Mouse (Mus musculus): Measurements from ENCODE around the gene Ovol3.
"Not testable (repeated sequence)": the region's sequence is repeated elsewhere in the genome, so short reads cannot be mapped to it uniquely, and the experiment has no call there.

Ovol3 gene

GRCm38 (mm10) chr7:30235625-30236024, at the start of gene Ovol3:
TSS of gene Ovol3 (minus strand) at chr7:30235725.
- DNase-seq = no peak

DNA sequence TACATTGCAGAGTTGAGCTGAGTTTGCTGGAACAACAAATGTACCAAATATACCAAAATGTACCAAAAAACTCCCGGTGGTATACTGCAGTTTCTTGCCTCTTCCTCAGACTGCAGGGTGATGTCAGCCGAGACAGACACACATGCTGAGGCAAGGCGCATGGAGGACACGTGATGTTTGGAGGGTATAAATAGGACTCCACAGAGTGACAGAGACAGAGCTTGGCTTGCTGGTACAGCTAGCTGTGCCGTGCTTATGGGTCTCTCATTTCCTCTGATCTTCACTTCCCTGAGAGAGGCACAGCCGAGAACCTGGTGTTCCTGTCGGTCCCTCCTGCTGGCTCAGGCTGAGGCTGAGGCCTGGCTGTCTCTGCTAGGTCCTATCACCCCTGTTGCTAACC, 47.2 kb upstream of the Ovol3 start:
- peak; percentile 17 for DNase-seq

DNA sequence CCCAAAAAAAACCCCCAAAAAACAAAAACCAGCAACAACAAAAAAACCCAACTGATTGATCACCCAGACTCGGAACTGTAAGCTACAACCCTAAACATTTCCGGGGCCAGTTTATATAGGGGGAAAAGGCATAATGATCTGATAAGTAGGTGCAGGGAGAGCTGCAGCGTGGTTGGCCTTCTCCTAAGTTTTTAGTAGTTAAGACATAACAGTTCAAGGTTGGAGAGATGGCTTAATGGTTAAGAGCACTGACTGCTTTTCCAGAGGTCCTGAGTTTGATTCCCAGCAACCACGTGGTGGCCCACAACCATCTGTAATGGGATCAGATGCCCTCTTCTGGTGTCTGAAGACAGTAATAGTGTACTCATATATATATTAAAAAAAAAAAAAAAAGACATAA, 46.0 kb upstream of the Ovol3 start:
- DNase-seq = peak; percentile 26

DNA sequence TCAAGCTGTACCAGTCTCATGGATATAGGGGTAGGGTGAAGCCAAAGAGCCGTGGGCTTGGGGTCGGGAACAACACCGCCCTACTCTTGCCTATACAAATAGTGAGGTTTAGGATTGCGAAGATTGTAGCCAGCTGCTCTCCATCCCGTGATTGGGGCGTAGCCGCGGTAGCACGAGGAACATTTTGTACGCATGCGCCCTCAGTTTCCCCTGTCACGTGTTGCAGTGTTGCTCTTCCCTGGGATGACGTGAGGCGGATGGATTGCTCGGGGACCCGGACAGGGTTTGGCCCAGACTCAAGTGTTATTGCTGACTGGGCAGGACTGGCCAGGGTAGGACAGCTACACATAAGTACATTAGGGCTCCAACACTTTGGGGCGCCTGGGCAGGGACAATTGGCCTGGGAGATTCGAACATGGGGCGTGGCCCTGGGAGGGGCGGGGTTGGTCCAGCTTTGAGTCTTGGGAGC, 45.2 kb upstream of the Ovol3 start:
- DNase-seq = peak; percentile 91

DNA sequence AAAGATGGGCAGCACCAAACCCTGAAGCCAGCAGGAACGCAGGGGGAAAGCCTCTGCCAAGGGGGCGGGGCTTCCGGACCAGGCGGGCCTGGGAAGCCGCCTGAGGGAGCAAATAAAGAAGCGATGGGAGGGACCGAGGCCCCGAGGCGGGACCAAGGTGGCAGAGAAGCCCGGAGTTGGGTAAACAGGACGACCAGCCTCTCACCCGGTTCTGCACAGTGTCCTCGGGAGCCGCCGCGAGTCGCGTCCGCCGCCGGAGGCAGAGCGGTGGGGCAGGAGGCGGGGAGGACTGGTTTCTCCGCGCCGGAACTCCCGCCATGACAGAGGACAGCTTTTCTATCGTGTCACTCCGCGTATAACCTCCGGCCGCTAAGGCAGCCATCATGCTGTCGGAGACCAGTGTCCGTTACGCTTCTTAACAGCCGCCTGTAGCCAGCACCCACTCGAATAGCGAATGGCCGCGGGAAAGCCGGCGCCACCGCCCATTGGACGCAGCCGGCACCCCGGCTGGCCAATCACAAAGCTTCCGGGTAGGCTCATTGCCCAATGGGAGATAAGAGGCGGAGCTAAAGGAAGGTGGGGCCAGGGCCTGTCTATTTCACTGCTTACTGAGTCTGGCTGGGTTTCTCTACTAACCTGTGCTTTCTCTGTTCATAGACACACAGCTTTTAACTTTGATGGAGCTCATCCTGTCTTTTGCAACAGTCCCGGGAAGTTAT, 44.6 kb upstream of the Ovol3 start, which contains the start of the genes Thap8 and Wdr62:
Gene Thap8, plus strand, starts transcription at position 144 of the 719 bp plus-strand sequence.
Gene Wdr62, minus strand, starts transcription at position 469 of the 719 bp plus-strand sequence.
- peak; percentile 90 for DNase-seq

GRCm38 (mm10) chr7:30279536-30279935, 44.0 kb upstream of the Ovol3 start:
- DNase-seq = no peak

DNA sequence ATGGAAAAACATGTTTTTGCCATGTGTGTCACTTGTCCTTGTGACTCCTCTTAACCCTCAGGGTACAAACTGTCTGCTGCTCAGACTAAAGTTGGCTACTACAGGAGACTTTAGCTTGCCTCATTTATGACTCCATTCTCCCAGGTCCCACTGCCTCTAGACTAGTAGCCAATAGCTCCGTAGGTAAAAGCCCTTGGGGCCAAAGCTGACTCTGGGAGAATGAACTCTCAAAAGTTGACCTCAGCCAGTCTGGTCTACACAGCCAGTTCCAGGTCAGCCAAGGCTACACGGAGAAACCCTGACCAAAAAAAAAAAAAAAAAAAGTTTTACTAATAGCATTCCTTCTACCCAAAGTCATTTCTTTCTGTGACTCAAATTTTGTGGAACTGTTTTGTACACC, 43.4 kb upstream of the Ovol3 start:
- no peak for DNase-seq

DNA sequence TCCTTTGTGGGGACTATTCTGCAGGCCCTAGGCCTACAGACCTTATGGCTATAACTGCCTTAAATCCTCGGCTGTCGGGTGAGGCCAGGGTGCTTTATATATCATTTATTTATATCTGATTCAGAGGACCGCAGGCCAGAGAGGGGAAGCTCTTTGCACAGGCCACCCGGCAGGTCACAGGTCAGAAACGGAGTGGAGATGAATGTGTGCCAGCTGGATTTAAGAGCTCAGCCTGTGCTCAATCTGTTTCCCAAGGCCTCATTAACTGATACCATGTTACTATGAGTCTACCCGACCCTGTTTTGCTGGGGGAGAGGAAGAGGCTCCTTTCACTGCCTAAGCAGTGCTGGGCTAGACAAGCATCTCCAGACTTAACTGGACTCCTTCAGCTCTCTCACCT, 38.9 kb upstream of the Ovol3 start:
- no peak for DNase-seq

DNA sequence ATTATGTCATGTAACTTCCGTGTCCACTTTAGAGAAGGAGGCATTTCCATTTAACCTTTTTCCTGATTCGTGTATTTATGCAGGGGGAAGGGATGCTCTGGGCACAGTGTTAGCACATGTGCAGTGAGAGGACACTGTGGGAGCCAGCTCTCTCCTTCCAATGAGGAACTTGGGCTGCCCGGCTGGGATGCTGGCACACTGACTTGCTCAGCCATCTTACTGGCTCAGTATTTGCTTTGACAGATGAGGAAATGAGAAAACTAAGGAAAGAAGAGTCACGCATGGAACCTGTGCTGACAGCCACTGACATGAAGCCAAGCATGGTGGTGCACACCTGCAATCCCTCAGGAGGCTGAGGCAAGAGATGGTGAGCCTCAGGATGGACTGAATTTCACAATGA, 34.1 kb upstream of the Ovol3 start:
- no peak for DNase-seq

- DNase-seq = no peak
Measured at GRCm38 (mm10) chr7:30266780-30267179, 31.3 kb upstream of the Ovol3 start.

DNA sequence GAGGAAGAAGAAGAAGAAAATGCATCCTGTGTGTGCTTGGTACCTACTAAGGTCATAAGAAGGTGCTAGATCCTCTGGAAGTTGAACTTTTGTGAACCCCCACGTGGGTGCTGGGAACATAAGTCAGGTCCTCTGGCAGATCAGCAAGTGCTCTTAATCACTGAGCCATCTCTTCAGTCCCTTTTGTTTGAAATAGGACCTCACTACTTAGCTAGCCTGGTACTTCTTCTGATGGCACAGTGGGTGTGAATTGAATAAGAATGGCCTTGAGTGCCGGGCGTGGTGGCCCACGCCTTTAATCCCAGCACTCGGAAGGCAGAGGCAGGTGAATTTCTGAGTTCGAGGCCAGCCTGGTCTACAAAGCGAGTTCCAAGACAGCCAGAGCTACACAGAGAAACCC, 30.4 kb upstream of the Ovol3 start:
- no peak for DNase-seq

- DNase-seq = no peak
Measured at GRCm38 (mm10) chr7:30265531-30265930, 30.0 kb upstream of the Ovol3 start.

DNA sequence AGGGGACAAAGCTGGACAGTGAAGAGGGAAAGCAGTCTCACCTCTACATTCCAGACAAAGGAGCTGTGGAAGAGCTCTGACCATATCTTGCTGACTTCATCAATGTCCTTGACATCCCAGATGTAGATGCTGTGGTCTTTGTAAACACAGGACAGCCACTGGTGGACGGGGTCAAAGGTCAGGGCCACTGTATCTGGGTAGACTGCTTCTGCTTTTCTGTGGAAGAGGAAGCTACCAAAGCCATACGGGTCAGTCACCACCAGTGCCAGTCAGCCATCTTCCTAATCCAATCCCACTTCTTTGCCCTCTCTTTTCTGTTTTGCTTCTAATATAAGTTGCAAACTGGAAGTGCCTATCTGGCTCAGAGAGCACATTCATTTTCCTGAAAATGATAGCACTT, 29.5 kb upstream of the Ovol3 start:
- DNase-seq = no peak

DNA sequence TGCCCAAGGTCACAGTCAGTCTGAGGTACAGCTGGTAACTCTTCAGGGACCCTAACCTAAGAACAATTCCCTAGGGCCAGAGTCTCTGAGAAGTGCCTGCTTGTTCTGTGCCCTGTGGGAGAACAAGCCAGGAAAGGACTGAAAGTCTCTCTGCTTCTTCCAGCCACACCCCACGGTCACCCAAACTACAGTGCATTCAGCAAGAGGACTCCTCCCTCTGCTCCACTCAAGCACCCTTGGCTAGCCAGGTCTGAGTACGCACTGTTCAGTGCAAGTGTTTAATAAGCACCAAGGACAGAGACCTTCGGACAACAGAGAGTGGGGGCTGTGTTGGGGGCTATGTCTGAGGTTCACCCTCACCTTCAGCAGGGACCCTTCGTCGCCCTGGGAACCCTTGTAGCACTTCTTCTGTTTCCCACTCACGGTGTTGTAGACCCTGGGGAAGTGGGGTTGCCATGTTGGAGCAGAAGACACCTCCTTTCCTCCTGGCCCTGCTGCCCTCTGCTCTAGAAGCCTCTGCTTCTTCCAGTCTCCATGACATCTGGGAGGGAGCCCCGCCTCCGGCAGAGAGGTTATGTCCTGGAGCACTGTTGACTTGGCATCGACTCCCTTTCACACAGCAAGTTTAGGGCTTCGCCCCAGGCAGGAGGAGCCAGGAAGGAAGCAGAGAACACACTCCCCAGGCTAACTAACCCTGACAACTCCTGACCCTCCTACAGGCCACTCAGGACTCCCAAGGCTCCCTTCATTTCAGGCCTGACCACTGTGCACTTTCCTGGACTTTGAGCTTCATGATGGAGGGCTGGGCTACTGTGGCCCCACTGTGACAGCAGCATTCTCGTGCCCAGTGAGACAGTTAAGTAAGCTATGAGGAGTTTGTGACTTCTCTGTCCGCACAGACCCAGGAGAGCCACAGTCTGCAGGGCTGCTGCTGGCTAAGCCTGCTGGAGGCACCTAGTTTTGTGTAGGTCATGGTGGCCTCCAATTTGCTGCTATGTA, 16.7 kb upstream of the Ovol3 start:
- DNase-seq = no peak

GRCm38 (mm10) chr7:30237374-30237773, 1.8 kb upstream of the Ovol3 start:
- DNase-seq = not testable (repeated sequence)

- DNase-seq = no peak
Measured at GRCm38 (mm10) chr7:30235091-30235490, 434 bp downstream of the Ovol3 start.

- peak; percentile 49 for DNase-seq
Measured at GRCm38 (mm10) chr7:30234276-30234858, 1.2 kb downstream of the Ovol3 start.

- peak; percentile 69 for DNase-seq
Measured at GRCm38 (mm10) chr7:30233387-30233786, 2.1 kb downstream of the Ovol3 start.

- DNase-seq = peak; percentile 78
Measured at GRCm38 (mm10) chr7:30232631-30233148, 2.8 kb downstream of the Ovol3 start.

GRCm38 (mm10) chr7:30231669-30232454, 3.7 kb downstream of the Ovol3 start, which contains the start of the genes Polr2i and Tbcb:
TSS of gene Polr2i (plus strand) at chr7:30231948.
TSS of gene Tbcb (minus strand) at chr7:30232272.
- peak; percentile 100 for DNase-seq

DNA sequence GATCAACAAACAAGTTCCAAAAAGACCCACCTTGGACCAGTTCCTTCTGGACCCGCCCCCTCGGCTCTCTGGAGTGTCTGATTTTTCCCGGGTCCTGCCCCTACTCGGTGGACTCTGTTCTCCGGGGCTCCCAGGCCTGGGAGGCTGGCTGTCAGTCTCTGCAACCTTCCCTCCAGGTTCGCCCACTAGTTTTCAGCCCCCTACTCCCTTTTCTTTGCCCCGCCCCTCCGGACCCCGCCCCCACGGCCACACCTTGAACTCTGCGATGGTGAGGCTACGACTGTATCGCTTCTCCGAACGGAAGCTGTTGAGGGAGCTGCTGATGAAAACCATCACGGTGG, 4.2 kb downstream of the Ovol3 start:
- no peak for DNase-seq

DNA sequence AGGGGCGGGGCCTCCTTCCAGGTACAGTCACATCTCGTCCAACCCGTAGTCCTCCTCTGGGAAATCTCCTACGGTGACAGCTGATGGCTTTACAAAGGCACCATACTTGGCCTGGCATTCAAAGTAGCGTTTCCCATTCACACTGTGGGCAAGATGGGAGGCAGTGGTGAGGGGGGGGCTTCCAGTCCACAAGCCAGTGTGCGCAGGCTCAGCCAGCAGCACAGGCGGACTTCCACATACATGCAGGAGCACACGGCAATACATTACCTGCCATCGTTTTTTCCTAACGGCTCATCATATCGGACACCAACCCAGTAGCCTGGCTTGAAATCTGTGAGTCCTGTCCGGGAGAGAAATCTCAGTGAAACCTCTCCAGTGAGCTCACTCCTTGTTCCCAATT, 11.3 kb downstream of the Ovol3 start:
- DNase-seq = no peak
